Mouse (Mus musculus) layer of hippocampus, adult 18-20 months (tissue): ENCODE measurements around the gene Mbtps1. TPM values are rescaled to one million over a fixed set of nuclear protein-coding genes. Genes with fewer than 3 reads are reported as not detected.
A peak's percentile ranks its signal among the peaks of the same experiment; 100 is the strongest.

Experiments used
- DNase-seq, 2 experiments: peaks; one replicate each; pipeline ENCODE4 v3.0.0; 2022; ENCODE audit warnings: low spot score in 2 of 2
- total RNA-seq, 2 experiments: library from RNA; stranded (reverse); gene quantifications; 2 replicates each; pipeline ENCODE4 v1.2.3; 2021

Gene Mbtps1
- total RNA-seq, 2 experiments from 2014 or later = 68.3 to 74.0 TPM

DNA sequence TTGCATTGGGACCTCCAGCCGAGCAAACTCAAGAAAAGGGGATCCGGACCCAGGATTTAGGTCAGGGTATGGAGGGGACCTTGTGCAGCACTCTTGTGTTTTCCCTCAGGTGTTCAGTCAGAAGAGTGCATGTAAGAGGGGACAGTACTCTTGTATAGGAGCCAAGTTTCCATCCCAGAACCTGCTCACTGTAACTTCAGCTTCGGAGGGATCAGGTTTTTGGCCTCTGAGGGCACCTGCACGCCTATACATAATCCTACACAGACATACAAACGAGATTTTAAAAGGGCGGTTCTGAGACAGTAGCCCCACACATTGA is 826 bp upstream of the Mbtps1 start:
- no peak for DNase-seq

DNA sequence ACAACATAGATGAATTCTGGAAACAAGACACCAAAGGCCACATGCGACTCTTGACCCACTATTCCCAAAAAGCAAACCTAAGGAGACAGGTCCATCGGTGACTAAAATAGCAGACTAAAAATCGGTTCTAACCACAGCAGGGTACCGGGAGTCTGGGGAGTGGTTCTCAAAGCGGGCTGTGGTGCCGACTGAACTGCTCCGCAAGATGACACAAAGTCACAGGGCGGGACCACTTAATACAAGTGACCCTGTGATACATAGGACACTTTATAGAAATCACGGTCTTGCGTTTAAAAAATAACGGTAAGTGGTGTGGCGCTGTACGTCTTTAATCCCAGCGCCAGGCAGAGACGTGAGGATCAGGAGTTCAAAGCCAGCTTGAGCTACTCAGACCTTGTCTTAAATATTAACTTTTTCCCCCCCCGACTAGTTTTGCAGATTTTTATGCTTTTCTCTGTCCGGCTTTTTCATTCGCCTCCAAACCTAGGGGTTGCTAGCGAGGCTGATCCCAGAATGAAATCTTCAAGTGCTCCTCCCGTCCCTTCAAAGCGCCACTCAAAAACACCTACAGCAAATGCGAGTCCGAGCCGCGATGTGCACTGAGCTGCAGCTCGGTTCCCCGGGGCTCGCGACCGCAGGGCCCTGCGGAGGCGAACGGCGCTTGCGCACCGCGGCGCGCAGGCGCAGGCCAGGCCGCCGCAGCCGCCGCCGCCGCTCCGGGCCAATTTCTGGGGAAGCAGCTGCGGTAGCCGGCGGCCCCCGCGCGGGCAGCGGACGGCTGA is 523 bp downstream of the Mbtps1 start:
- DNase-seq = no peak

DNA sequence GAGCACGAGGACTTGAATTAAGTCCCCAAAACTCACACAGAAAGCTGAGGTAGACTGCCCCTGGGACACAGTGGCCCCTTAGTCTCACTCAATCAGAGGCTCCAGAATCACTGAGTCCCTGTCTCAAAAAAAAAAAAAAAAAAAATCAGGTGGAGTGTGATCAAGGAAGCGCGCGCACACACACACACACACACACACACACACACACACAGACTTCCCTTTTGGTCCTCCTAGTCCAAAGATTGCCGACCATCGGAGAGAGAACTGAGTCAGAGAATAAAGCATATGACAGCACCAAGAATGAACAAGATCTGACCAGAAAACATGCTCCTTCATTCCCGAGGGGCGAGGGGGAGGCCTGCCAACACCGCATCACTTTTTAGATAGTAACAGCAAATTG is 1.4 kb downstream of the Mbtps1 start:
- no peak for DNase-seq

DNA sequence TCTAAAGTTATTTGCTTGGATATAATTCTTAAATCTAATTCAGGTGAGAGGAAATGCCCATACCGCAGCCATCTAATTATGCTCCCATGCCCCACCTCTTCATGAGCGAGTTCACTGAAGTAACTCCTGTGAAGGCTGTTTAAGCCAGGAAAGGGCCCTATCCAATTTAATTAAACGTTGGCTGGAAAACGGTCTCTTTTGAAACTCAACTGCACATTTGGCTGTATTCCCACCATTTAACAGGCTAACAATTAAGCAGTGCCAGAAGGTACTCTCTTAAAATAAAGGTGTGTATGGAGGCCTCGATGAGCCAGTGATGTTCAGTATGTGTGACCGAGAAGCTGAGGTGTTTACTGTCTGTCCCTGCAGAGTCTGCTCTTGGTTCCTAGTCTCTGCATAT is 2.7 kb downstream of the Mbtps1 start:
- peak in 1 of 2 experiments; percentile 25 for DNase-seq

DNA sequence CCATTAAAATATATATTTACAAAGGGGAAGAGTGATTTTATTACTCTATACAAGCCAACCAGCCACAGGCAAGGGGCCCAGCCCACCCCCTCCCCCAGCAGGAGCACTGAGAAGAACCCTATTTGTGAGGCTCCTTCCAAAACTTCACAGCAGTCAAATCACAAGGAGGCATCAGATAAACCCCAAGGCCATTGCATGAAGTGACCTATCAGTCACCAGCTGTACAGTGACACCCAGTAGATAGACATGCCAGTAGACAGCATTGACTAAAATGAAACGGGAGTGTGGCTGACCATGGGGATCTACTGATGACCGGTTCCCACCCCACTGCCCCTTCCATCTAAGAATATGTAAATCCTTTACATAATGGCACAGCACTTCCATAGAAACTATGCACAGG is 5.6 kb downstream of the Mbtps1 start:
- no peak for DNase-seq

DNA sequence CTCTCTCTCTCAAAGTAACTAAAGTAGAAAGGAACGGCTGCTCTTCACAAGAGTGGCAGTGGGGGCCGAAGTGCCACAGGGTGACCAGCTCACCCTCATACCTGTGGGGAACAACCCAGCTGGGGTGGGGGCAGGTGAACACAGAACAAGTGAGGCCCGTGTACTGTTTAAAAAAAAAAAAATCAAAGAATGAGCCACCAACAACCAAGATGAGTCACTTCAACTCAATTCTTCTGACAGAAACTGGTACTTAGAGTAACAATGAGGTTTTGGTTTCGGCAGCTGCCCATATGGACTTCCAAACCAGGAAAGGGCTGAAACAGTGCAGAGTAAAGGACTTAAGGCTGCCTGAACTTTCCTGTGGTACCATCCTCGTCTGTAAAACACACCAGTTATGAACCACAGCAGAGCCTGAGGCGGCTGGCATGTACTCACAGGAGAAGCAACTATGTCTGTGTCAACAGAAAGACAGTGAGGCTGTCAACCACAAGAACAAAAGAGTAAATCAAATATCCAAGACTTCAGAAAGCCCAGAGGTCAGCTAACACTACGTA is 9.9 kb downstream of the Mbtps1 start:
- no peak for DNase-seq

DNA sequence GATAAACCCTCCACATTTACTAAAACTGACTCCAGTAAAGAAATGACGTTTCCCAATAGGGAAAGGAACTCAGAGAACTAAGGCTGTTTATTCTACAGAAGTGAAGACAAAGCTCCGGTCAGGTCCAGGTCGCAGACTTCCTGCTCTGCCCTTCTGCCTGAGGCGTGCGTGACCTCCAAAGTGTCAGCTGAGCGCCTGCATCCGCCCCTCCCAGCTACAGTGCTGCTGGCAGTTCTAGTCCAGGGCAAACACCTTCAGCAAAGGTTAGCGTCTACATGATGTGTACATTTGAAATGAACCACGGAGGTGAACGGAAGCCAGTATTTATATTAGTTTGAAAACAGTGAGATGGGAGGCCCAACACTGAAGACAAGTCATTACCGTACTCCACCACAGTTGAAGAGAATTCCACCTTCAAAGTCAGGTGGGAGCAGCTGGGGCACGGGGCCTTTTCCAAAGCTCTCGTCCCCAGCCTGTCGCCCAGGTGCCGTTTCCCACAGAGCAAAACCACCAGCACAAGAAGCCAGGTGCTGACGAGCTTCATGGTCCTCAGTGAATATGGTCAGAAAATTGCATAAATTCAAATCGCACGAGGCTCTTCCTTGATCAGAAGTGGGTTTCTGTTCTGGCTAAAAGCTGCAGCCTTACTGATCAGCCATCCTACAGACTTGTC is 11.4 kb downstream of the Mbtps1 start:
- no peak for DNase-seq

DNA sequence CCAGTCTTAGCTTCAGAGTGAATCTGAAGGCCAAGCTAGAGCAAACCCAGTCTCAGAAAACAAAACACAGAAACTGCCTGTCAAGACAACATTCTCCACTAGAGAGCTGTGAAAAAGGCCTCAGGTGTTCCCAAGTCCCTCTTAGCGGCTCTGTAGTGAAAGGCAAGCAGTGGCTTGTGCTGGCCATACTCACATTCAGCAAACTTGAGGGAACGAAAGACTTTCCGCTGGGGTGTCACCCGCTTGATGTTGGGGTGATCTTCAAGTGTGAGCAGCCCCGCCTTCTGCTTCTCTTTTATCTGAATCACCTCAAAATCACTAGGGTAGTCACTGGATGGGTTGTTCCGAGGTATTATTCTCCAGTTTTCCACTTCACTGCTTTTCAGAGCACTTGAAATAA is 12.7 kb downstream of the Mbtps1 start:
- no peak for DNase-seq

DNA sequence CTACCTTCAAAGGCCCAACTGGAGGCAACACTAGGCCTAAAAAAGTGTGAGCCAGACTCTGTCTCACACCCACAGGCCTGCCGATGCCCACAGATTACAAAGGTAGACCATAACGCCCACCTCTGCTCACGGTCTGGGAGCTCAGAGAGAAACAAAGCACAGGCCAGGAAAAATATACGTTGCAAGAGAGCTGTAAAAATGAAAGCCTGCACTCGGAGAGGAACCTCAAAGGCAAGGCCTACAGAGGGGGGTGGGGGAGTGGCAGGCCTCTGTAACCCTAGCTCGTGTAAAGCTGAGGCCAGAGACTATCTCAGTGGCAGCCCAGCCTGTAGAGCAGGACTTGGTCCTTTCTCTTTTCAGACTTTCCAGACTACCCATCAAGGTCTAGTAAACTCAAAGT is 13.4 kb downstream of the Mbtps1 start:
- DNase-seq = no peak

DNA sequence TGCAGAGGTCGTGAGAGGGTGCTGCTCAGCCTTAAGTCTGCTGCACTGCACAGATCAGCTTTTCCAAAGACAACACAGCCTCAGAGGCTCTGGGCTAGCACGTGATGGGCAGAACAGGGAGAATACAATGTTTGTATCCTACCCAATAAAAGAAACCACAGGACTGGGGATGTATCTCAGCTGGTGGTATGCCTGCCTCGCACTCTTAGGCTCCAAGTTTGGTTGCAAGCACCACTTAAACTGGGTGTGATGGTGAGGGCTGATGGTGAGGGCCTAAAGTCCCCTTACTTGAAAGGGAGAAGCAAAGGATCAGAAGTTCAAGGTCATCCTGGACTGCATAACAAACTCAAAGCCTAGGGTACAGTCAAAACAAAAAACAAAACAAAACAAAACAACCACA is 13.9 kb downstream of the Mbtps1 start:
- DNase-seq = no peak

DNA sequence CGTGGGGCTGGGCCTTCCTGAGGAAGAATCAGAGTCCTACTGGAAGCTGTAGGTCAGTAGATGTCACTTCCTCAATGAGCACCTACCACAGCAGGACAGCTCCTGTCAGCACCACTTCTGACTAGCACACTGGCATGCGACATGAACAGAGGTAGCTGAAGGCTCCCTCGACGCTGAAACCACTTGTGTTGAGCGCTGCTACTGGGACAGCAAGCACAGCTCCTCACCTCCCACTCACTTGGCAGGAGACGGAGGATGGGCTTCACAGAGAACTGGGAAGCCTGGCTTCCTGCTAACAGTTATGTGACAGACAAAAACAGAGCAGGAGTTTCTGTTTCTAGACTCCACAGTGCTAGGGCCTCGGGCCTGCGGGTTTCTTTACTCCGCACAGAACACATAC is 26.6 kb downstream of the Mbtps1 start:
- DNase-seq = peak; percentile 74 to 88

DNA sequence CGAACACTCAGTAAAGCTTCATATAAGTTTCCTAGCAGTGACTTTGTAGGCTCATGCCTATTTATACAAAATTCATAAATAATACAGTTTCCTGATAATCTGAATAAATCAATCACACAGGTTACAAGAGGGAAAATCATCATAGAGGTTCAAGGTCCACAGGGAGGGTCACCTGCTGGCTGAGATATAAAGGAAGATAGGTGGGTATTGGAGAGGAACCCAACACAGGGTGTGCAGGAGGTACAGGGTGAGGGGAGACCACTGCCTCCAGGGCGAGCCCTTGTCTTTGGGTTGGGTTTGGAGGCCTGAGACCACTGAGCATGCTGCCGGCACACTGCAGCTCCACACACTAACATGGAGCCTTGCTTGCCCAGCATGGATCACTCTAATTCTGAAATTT is 27.1 kb downstream of the Mbtps1 start:
- no peak for DNase-seq

DNA sequence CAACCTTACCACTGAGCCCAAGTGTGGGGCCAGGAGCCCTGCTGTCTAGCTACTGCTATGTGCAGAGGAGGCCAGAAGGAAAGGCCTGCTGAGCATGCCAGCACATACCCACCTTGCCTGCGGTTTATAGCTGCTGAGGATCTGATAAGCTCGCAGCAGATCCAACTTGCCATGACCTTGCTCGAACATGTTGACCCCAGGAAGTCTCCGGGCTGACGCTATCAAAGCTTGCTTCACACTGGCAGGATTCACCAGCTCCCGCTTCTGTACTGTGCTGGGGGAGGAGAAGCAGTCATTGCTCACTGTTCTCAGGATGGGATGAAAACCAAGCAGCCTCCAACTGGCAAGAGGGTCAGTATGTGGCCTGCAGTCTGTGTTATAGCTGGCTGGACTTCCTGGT is 27.6 kb downstream of the Mbtps1 start:
- DNase-seq = no peak

DNA sequence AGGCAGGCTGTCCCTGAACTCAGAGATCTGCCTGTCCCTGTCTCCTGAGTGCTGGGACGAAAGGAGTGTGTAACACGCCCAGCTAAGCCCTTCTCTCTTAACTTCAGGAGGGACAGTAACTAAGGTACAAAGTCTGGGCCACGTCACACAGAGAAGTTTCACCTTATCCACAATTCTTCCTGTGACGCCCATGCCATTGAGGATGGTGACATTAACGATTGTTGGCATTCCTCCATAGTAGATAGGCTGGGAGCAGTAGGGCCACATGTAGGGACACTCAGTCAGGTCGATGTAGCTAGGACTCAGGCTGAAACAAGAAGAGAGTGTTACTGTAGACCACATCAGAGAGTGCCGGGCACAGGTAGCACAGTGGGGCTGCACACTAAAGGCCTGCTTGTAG is 29.8 kb downstream of the Mbtps1 start:
- DNase-seq = no peak

DNA sequence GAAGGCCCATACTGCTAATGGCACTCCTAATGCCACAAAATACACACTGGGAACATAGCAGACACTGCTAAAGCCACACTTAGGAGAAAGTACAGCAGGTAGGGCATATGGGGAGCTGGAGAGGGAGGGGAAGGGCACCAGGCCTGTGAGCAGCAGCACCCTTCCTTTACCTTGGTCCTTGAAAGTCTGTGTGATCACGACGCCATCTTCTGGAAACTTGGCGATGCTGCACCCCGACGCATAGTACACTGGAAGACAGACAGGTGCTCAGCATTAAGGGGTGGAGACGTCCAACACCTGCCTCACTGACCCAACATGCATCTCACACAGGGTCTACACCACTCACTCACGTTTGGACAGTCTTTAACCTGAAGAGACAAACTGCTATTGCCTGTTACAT is 38.4 kb downstream of the Mbtps1 start:
- no peak for DNase-seq

DNA sequence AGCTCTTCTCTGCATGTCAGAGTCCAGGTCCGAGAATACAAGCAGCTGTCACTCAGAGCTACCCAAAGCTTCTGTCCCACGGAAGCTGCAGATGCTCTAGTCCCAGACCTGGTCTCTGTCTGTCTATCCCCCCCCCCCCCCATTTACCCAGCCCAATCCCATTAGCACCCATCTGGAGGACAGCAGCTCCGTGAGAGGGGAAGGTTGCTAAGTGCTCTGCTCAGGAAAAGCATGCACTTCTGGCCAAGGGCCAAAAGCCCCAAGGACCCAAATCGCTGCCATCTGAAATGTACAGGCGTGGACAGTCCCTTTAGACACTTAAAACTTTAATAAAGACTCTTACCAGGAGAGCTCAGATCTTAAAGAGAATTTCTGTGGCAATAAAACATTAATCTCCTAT is 41.9 kb downstream of the Mbtps1 start:
- no peak for DNase-seq

DNA sequence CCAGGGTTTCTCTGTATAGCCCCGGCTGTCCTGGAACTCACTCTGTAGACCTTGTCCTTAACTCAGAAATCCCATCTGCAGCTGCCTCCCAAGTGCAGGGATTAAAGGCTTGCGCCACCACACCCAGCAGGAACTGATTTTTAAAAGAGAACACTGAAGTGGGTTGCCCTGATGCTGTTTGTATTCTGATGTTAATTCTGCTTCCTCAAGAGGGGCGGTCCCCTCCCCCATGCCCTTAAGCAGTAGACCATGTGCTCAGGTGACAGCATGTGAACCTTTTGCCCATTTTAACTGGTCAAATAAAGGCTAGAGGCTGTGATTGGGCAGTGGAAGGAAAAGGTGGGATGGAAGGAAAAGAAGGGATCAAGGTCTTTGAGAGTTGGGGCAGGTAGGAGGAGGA is 42.8 kb downstream of the Mbtps1 start:
- DNase-seq = no peak

DNA sequence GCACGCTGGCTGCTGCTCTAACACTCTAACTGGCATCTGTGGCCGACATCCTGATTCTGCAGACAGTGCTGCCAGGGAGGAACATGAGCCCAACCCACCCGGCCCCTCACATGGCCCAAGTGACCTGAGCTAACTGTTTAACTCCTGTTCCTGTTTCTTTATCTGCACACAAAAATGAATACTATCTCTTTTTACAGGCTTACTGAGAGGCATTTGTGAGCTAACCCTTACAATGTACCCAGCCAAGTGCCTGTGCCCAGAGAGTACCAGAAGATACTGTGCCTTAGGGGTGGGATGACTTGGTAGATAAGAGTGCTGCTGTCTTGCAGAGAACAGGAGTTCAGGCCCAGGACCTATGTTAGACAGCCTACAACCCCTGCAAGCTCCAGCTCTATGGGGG is 43.6 kb downstream of the Mbtps1 start:
- DNase-seq = no peak

DNA sequence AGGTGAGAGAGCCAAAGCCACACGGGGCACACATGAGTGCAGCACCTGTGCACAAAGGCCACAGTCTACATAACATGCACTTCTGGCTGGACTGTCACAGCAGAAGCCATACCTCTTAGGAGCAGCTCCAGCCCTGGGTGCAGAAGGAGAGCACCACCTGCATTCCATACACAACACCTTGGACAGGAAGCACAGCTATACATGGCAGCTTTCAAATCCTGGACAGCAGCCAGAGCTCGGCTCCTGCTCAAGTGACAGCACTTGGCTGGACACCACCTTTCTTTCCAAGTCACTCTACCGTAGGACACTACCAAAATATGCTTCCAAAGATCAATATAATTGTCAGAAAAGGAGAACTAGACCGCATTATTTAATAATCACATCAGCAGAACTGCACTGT is 45.1 kb downstream of the Mbtps1 start:
- no peak for DNase-seq

DNA sequence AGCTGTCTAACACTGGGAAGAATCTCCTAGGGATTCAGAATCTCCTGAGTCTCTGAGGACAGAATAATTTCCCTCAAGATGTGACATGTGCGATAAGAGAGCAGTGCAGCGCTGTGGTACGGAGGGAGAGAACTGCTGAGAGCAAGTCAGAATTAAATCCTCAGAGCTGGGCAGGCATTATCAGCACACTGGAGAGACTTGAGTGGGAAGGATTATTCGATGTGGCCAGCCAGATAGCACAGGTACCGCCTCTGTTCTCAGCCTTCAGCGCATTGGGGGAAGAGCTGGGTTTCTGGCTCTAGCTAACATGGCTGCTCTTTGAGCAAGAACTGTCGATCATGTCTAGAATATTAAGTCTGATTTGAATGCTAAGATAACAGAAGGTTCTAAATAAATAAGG is 46.8 kb downstream of the Mbtps1 start:
- no peak for DNase-seq

DNA sequence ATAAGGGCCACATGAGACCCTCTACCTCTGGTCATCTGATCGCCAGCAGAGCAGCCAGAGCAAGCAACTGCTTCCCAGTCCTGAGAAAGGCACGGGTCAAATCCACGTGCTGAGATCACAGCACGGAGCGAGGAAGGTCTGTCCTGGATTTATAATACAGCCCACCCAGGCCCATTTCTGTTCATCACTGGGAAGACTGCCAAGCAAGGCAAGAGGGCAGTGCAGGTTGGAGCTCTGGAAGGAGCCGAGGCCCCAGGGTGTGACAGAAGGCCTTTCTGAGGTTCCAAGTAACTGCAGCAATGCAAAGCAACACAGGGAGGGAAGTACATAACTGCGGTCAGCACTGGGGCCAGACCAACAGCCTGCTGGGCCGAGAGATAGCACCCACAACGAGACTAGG is 48.1 kb downstream of the Mbtps1 start:
- no peak for DNase-seq

DNA sequence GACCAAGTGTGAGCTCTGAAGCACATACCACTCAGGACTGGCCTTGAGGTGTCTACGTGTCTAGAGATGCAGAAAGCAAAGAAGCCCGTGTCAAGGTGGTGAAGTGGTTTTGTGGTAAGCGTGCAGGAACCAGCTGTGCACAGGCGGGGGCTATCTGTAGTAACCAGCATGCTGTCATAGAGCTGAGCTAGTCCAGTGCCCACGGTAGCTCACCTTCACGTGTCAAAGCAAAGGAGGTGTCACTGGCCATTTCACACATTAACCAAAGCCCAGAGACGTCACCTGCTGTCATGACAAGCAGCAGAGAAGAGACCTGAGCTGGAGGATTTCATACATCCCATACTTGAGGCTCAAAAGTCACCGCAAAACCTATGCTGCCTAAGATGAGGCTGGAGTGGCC is 52.4 kb downstream of the Mbtps1 start:
- no peak for DNase-seq

DNA sequence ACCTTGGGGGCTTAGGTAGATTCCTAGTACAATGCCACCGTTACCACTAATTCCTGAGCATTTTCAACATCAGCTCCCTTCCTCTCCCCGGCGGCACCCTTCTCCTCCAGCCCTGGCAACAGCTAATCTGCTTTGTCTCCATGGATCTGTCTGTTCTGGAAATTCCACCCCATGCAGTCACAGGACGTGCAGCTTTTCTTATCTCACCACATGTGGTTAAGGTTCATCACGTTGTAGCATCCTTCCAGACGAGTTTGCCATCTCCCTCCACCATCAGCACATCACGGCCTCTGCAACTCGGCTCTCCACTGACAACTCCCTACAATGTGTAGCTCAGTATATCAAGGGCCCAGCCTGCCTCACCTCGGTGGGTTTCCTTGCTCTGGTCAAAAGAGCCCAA is 53.0 kb downstream of the Mbtps1 start:
- no peak for DNase-seq
